Mouse (Mus musculus) liver, embryonic 12.5 days (tissue): Measurements from ENCODE around the gene Spdef. TPM values are rescaled to one million over a fixed set of nuclear protein-coding genes. Genes with fewer than 3 reads are reported as not detected.

Experiments used
- ATAC-seq: fragments of 200-750 bp; cut with Nextera tagmentation; 2 replicates; pipeline ENCODE4 v1.8.0; 2017; ENCODE audit warnings: moderate number of reproducible peaks, mild to moderate bottlenecking, moderate library complexity
- H3K27ac ChIP-seq: fragments of 300-500 bp; sonication (generic); 2 replicates; pipeline ENCODE4 v1.5.1; 2016; ENCODE audit warnings: mild to moderate bottlenecking
- H3K27me3 ChIP-seq: fragments of 300-500 bp; sonication (generic); replicated peaks from 2 replicates; pipeline ENCODE4 v1.6.1; 2016; ENCODE audit warnings: mild to moderate bottlenecking, moderate library complexity
- H3K36me3 ChIP-seq: fragments of 300-500 bp; sonication (generic); 2 replicates; pipeline ENCODE4 v1.6.1; 2016; ENCODE audit warnings: mild to moderate bottlenecking, moderate library complexity
- H3K4me1 ChIP-seq: fragments of 300-500 bp; sonication (generic); 2 replicates; pipeline ENCODE4 v1.6.1; 2016
- H3K4me2 ChIP-seq: fragments of 300-500 bp; sonication (generic); 2 replicates; pipeline ENCODE4 v1.6.1; 2016; ENCODE audit warnings: mild to moderate bottlenecking, moderate library complexity
- H3K4me3 ChIP-seq: fragments of 300-500 bp; sonication (generic); 2 replicates; pipeline ENCODE4 v1.5.1; 2016; ENCODE audit warnings: mild to moderate bottlenecking, moderate library complexity
- H3K9ac ChIP-seq: fragments of 300-500 bp; sonication (generic); 2 replicates; pipeline ENCODE4 v1.6.1; 2016; ENCODE audit warnings: mild to moderate bottlenecking, moderate library complexity
- H3K9me3 ChIP-seq: fragments of 300-500 bp; sonication (generic); replicated peaks from 2 replicates; pipeline ENCODE4 v1.6.1; 2016; ENCODE audit warnings: mild to moderate bottlenecking, moderate library complexity
- WGBS: fragments of 180-500 bp; shearing (Covaris S2); methylation state at CpG from one replicate; pipeline ENCODE4 v1.1.7; 2016; ENCODE audit not compliant: insufficient replicate concordance; 5-methylcytosine and 5-hydroxymethylcytosine counted together
- polyA plus RNA-seq: library from polyadenylated mRNA; unstranded; fragments of >200 nt; fragmentation: Nextera tagmentation; extraction: Ambion mirVana; gene quantifications from 2 replicates; pipeline ENCODE4 v1.2.1, GENCODE M21; 2016

Spdef gene
- polyA plus RNA-seq, 1 experiment from 2014 or later = not detected

- Histone ChIP-seq H3K27me3 (no peaks in the 10 kb centered on the region), H3K4me2 (no peak overlapping the region), H3K9ac (no peak overlapping the region), H3K4me3 (no peak overlapping the region), H3K36me3 (no peaks in the 10 kb centered on the region), H3K27ac (no peak overlapping the region), H3K4me1 (no peaks in the 10 kb centered on the region), H3K9me3 (no peaks in the 10 kb centered on the region)
- ATAC-seq = no peak
- 66% methylated on average over 6 of the region's 6 CpGs for WGBS
Observed at GRCm38 (mm10) chr17:27671720-27672119, 57.0 kb downstream of the Spdef start.

Other genes starting within 250 kb of the Spdef start
- 0.05 TPM in 1 of 2 replicates, not detected in the other for gene Grm4, start 207.6 kb downstream of the Spdef start, polyA plus RNA-seq
- 295 and 306 TPM in 2 replicates for gene Hmga1, start 172.5 kb downstream of the Spdef start, polyA plus RNA-seq
- 14.1 and 16.8 TPM in 2 replicates for gene AI413582, start 163.2 kb downstream of the Spdef start, polyA plus RNA-seq
- 51.2 and 53.9 TPM in 2 replicates for gene Nudt3, start 105.5 kb downstream of the Spdef start, polyA plus RNA-seq
- gene RPS10-NUDT3, start 93.7 kb downstream of the Spdef start, polyA plus RNA-seq = not detected in 2 replicates
- gene Rps10, start 92.3 kb downstream of the Spdef start, polyA plus RNA-seq = 898 and 941 TPM in 2 replicates
- 0.20 and 0.48 TPM in 2 replicates for gene Pacsin1, start 73.4 kb downstream of the Spdef start, polyA plus RNA-seq
- 17.1 and 19.5 TPM in 2 replicates for gene D17Wsu92e, start 91.7 kb upstream of the Spdef start, polyA plus RNA-seq
- gene Snrpc, start 109.2 kb upstream of the Spdef start, polyA plus RNA-seq = 200 and 212 TPM in 2 replicates
- gene Uhrf1bp1, start 127.5 kb upstream of the Spdef start, polyA plus RNA-seq = 4.5 and 5.0 TPM in 2 replicates
- 6.7 and 7.5 TPM in 2 replicates for gene Anks1, start 180.4 kb upstream of the Spdef start, polyA plus RNA-seq
- gene Taf11, start 180.9 kb upstream of the Spdef start, polyA plus RNA-seq = 36.4 and 40.6 TPM in 2 replicates